Mouse (Mus musculus) right cerebral cortex, postnatal 36 days (tissue): Measurements from ENCODE around the gene Astn2.

Source experiments
- DNase-seq, 2 experiments: peaks; one replicate each; pipeline ENCODE4 v3.0.0; 2022; ENCODE audit warnings: low spot score in 2 of 2, mixed read lengths in 1 of 2

Astn2 gene

GRCm38 (mm10) chr4:66310315-66311020 is 93.9 kb downstream of the Astn2 start:
- no peak for DNase-seq

DNA sequence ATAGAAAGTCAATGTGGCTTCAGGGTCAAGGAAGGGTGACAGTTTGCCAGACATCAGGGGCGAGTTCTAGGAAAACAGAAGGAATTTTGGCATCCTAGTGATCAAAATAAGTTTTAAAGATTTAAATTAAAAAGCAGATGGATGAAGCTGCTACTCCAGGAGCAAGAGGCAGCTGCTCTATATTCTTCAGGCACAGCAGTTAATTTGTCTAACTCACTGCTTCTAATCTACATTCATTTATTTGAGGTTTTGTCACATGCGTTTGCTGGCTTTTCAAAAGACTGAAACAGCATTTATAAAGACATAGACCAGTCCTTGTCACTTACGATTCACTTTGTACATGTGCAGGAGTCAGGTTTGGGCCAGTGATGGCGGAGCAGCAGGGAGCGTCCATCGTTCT is 98.0 kb downstream of the Astn2 start:
- no peak for DNase-seq

DNA sequence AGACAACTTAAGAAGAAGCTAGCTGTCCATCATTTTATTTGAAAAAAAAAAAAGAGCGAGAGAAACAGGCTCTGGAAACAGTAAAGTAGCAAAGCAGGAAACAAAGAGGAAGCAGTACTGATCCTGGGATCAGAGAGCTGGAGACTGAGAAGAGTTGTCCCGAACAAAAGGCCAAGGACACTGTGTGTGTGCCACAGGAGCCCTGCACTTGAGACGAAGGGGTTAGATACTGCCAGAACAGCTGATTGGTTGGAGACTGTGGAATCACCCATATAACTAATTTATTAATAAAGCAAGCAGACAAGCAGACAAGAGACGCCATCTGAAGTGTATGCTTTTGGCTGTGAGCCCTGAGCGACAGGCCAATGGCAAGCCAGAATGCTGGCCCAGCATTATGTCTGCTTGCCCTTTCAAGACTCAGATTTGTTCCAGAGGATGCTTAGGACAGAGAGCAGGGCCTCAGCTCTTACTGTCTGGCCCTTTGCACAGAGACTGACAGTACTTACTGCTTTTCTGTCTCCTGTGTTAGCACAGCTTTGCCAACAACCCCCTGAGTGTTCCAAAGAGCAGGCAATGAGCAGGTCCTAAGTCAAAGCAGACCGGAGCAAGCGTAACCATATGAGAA is 101.6 kb downstream of the Astn2 start:
- no peak for DNase-seq

GRCm38 (mm10) chr4:66285034-66285433 is 119.4 kb downstream of the Astn2 start:
- DNase-seq, result no peak

DNA sequence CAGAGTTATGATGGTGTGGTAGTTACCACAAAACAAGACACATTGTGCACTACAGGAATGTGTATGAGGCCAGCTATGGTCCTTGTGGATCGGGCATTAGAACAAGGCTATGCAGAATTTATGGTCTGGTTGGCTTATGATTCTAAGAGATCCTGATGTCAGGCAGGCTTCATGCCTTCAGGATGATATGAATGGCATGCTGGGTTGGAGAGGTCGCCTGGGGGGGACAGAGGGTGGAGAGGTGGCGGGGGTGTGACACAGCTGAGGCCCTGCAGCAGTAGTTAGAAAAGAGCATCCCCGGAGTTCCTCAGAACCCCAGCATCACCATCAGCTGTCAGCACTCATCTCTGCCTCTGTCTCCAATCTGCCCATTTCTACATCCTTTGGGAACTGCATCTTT is 128.3 kb downstream of the Astn2 start:
- no peak for DNase-seq

DNA sequence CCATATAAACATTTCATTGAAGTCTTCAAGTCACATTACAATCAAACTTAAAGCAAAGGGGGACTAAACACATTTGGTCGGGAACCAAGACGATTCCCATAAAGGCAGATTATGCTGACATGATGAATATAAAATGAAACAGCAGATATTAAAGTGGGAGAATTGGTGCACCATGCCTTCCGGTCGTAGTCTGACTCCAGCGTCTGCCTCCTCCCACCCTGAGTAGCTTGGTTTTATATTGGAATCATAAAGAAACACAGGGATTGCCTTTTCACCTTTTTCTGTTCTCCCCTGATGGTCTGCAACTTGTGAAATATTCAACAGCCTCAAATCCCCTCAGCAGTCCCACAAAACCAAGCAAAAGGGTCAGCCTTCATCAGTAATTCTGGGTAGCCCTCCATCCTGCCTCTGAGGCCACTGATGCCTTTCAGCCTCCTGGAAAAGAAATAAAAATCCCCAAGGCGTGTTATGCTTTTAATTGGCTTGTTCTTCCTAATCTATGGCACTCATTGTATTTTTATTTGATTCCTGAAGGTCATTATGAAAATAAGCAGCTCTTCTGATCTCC is 132.8 kb downstream of the Astn2 start:
- no peak for DNase-seq

DNA sequence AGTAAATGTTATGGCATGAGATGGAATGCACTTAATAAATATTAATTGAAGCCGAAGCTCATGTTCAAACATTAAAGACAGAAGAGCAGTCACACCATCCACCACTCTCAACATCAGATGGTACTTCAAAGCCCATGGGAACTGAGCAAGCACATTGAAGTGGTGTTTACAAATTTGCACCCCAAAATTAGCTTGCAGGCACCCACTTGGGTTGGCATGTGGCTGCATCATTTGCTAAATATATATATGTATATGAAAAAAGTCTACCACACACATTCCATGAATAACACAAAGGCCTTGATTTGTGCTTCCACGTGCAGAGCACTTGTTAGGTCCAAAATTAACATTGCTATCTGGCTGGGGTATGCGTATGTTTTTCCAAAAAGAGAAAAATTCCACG is 140.4 kb downstream of the Astn2 start:
- peak in 1 of 2 experiments; percentile 25 for DNase-seq

DNA sequence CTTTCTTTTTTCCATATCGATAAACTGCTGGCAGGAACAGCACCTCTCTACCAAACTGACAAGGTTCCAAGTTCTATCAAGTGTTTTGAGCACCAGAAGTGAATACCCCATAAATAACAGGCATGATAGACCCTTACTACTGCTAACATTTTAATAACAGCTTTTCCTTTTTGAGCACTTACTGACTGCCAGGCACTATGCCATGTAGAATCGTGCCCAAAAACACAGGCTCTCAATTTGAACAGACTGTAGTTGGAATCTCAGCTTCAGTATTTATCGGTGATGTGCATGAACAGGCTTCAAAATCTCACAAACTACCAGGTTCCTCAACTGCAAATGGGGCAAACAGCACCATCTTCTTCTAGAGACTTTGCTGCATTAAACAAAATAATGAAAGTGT is 143.1 kb downstream of the Astn2 start:
- DNase-seq, result no peak

- no peak for DNase-seq
Observed at GRCm38 (mm10) chr4:66258905-66259304, 145.5 kb downstream of the Astn2 start.

DNA sequence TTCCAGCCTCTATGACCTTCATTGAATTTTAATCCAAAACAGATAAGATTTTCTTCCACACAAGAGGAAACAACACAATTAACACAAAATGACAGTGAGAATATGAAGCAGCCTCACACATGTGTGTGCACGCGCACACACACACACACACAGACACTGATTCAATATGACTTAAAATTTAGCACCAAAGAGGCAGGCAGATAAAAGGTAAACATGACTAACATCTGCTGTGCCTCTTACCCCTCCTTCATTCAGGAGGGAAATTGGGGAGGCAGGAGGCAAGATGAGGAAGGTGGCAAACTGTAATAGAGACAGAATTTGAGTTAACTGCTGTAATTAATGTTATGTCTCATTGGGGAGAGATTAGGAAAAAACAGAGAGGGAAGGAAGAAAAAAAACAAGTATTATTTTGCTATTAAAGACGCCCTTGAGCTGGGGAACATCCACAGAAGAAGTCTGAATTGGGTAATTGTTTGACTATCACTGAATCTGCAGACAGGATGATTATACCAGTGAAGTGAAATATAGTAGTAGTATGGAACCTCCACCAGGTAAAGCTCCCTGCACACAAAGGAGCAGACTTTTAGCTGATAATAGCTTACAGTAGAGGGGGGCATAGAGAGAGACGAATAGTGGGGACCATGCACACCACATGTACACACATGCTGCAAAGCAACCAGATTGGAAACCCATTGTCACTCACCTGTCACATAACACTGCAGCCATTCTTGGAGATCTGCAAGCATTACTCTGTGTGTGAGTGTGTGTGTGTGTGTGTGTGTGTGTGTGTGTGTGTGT is 149.5 kb downstream of the Astn2 start:
- DNase-seq, result no peak

GRCm38 (mm10) chr4:66248521-66248920 is 155.9 kb downstream of the Astn2 start:
- no peak for DNase-seq

GRCm38 (mm10) chr4:66242683-66243082 is 161.7 kb downstream of the Astn2 start:
- DNase-seq, result no peak

GRCm38 (mm10) chr4:66232799-66233198 is 171.6 kb downstream of the Astn2 start:
- DNase-seq, result no peak

GRCm38 (mm10) chr4:66232350-66232749 is 172.1 kb downstream of the Astn2 start:
- DNase-seq, result no peak

DNA sequence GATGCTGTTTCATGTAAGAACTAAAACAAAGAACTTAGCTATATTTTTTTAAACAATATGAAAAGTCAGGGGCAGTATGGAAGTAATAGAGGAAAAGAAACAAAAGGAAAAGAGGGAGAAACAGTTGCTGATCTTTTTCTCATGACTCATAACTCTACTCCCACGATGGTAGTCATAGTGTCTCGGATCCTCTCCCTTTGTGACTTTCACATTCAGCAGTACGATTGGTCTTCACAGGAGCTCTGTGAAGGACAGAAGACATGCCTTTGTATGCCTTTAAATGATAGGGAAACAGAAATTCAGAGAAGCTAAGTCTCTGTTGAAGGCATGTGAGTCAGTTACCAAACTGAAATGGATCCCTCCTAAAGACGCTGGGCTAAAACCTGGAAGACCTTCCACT is 173.7 kb downstream of the Astn2 start:
- no peak for DNase-seq

DNA sequence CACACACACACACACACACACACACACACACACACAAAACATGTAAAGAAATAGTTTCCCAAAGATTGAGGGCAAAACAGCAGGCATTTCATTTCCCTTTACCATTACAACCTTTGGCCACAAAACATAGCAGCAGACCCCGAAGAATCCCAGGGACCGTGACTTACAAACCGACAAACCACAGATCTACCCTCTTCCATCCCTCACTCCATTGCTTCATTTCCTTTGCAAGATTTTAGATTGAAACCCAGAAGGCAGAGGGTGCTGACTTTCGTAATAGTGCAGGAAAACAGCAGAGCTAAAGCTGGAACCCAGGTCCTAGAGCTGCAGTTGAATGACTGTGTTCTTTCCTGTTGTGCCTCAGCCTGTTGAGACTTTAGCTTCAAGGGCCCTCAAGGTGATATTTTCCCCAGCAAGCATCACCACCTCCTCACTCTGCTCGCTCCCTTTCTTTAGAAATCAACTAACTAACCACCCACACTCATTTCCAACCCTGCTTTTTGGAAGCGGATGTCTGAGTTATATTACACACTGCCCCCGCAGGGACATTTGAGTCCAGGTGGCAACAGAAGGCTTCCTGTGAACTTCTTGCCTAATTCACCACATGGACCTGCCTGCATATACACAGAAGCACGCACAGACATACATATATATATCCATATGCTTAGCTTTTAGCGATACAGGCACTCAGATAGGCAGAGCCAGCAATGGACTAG is 181.7 kb downstream of the Astn2 start:
- DNase-seq, result peak; percentile 63 to 77

- no peak for DNase-seq
Observed at GRCm38 (mm10) chr4:66215170-66215618, 189.2 kb downstream of the Astn2 start.

DNA sequence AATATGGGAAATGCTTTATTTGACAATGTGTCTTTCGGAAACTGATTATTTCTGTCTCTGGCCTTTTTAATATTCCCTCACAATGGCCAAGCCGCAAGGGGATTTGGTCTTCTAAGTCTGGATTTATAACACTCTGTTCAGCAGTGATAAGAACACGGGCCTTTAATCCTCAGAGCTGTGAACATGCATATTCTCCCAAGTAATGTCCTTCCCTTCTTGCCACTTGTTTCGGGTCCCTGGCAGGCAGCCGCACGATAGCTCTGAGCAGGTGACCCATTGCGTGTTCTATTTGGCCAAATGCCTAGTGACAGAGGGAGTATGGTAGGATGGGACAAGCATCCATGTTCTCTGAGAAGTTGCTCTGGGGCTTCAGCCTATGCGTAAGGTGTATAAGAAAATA is 214.8 kb downstream of the Astn2 start:
- no peak for DNase-seq

- no peak for DNase-seq
Observed at GRCm38 (mm10) chr4:66175887-66176533, 228.4 kb downstream of the Astn2 start.

DNA sequence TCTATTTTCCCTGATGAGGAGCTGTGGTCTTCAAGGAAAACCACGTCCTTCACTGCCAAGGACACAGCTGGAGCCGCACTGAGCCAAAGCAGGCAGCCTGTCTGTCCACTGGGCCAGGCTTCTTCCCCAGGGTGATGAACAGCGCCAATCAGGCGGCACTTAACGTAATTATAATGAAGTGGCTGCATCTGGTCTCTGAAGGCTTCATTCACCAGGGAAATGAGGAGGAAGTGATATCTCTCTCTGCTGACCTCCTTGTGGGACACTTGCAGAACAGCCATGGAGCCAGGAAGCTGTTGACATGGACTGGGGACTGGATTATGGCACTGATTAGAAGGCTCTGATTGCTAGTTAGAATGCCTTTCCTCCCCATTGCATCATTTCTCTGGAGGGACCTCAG is 232.8 kb downstream of the Astn2 start:
- no peak for DNase-seq

DNA sequence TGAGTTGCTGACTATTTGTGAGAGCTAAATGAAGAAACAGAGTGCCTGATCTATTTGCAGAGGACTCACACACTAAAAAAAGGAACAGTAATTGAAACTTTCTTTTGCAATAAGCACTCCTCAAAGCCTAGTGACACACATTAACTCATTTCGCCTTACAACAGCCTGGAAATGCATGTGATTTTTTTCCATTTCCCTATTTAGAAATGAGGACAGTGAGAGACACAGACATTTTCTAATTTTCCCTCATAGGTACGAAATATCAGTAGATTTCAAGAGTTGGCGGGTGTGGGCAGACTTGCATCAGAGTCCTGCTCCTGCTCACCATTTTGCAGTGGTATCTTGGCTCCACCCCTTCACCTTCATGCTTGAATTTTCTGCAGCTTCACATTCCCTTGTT is 233.6 kb downstream of the Astn2 start:
- DNase-seq, result peak in 1 of 2 experiments; percentile 25
